15 mouse cellular contexts compared by ENCODE assay signal in the genomic region with DNA sequence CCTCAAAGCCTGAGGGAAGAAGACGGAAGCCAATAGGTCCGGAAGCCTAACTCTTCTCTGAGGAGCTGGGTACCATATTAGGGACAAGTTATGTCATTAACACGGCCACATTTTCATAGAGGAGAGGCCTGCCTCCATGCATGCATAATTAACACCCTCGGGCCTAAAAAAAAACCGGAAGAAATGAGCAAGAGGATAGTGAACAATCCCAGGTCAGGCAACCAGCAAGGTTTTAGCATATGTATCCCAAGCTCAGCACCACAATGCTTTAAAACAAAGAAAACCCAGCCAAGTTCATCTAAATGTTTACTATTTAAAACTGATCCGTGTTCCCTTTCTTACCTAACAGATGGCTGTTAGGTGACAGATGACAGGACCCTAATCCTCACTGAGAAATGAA. TPM values are rescaled to one million over a fixed set of nuclear protein-coding genes. Genes with fewer than 3 reads are reported as not detected.
DNase-seq lines count a peak whose midpoint lies in the region; ATAC-seq and TF ChIP-seq lines count a peak whose summit lies in the region.
"Had no signal": no experiment of that assay in that cellular context is flagged by ENCODE, and none has a peak within 500 bp of the region (broad histone marks: within the 10 kb centered on the region; RNA-seq: fewer than 3 reads in every experiment).

No protein-coding gene starts in this region.

- peaks cover 24% of the 10 kb centered on the region for H3K36me3 ChIP-seq in limb, embryonic 12.5 days
- peaks cover 37% of the 10 kb centered on the region for H3K36me3 ChIP-seq in limb, embryonic 10.5 days
- peaks cover 11% of the 10 kb centered on the region for H3K36me3 ChIP-seq in limb, embryonic 14.5 days (ENCODE audit: control insufficient read depth, insufficient read depth, low read length)

- H3K4me1 ChIP-seq in limb, embryonic 12.5 days (replicated peaks), result peaks cover 38% of the 10 kb centered on the region
- peaks cover 32% of the 10 kb centered on the region for H3K4me1 ChIP-seq in limb, embryonic 10.5 days
- H3K4me1 ChIP-seq in embryonic fibroblast, embryonic 13.5 days (ENCODE audit: control insufficient read depth, insufficient read depth, low read length), result peaks cover 10% of the 10 kb centered on the region
- H3K4me1 ChIP-seq in limb, embryonic 14.5 days (ENCODE audit: control insufficient read depth, insufficient read depth, low read length), result peaks cover 20% of the 10 kb centered on the region

- 0 out of 2 replicates have a peak overlapping the region, but pooled peaks have one; percentile 1 for H3K27ac ChIP-seq in limb, embryonic 12.5 days
- no peak overlapping the region for H3K27ac ChIP-seq in limb, embryonic 10.5 days
- H3K27ac ChIP-seq in embryonic fibroblast, embryonic 13.5 days (ENCODE audit: insufficient read depth, low read length), result no peak overlapping the region
- no peak overlapping the region for H3K27ac ChIP-seq in limb, embryonic 14.5 days (replicated peaks; ENCODE audit: low read depth, low read length)

- DNase-seq in limb, embryonic 10.5 days (ENCODE audit: low spot score), result no peak
- DNase-seq in R1 (ENCODE audit: low read depth, low spot score), result peak; percentile 61
- DNase-seq in limb, embryonic 14.5 days (ENCODE audit: low spot score), result no peak
- no peak for DNase-seq in layer of hippocampus, adult 9-11 months
- no peak for DNase-seq in adrenal gland, adult 2 months
- DNase-seq: adrenal gland, postnatal 14 days; embryo, embryonic 11 days; kidney, postnatal 14 days; layer of hippocampus, postnatal 36 days; right cerebral cortex, postnatal 14 days; thymus, postnatal 14 days had no signal

- no peak for ATAC-seq in limb, embryonic 12.5 days (ENCODE audit: insufficient number of reproducible peaks, insufficient read depth, low FRiP score, low TSS enrichment, low read depth)
- ATAC-seq in limb, embryonic 14.5 days (ENCODE audit: low FRiP score, low read depth), result no peak
- ATAC-seq: Patski had no signal

- 0 out of 2 replicates have a peak, but pooled peaks cover 4% of the 10 kb centered on the region for H3K9me3 ChIP-seq in limb, embryonic 12.5 days
- no peaks in the 10 kb centered on the region for H3K9me3 ChIP-seq in limb, embryonic 10.5 days (replicated peaks)
- no peaks in the 10 kb centered on the region for H3K9me3 ChIP-seq in limb, embryonic 14.5 days (ENCODE audit: control insufficient read depth, low read length)

- H3K4me2 ChIP-seq in limb, embryonic 12.5 days, result 0 out of 2 replicates have a peak overlapping the region, but pooled peaks have one; percentile 76
- H3K4me2 ChIP-seq in limb, embryonic 14.5 days (replicated peaks; ENCODE audit: low read depth, low read length, severe bottlenecking), result 0 out of 2 replicates have a peak overlapping the region, but pooled peaks have one; percentile 87
- H3K4me2 ChIP-seq: heart, embryonic 11.5 days had no signal

- TF ChIP-seq POLR2A in embryonic fibroblast, embryonic 13.5 days (IDR thresholded peaks at IDR 0.05; ENCODE audit: low read depth, low read length), result no peak
- TF ChIP-seq POLR2A in limb, embryonic 14.5 days (IDR thresholded peaks at IDR 0.05; ENCODE audit: borderline replicate concordance, extremely low read depth, insufficient read depth, insufficient read length), result no peak

- H3K4me3 ChIP-seq in limb, embryonic 12.5 days (replicated peaks), result no peak overlapping the region
- no peak overlapping the region for H3K4me3 ChIP-seq in limb, embryonic 10.5 days
- peak overlapping the region; percentile 32 for H3K4me3 ChIP-seq in embryonic fibroblast, embryonic 13.5 days (ENCODE audit: insufficient read depth, low read length)
- H3K4me3 ChIP-seq in limb, embryonic 14.5 days (replicated peaks; ENCODE audit: low read length), result no peak overlapping the region

- 77% methylated on average over 6 of the region's 6 CpGs for WGBS in limb, embryonic 12.5 days
- 77% methylated on average over 6 of the region's 6 CpGs for WGBS in limb, embryonic 10.5 days
- 73% methylated on average over 6 of the region's 6 CpGs for WGBS in limb, embryonic 14.5 days

- H3K27me3 ChIP-seq in limb, embryonic 12.5 days, result no peaks in the 10 kb centered on the region
- H3K27me3 ChIP-seq in limb, embryonic 10.5 days (ENCODE audit: low read depth, poor library complexity, severe bottlenecking), result no peaks in the 10 kb centered on the region
- H3K27me3 ChIP-seq in limb, embryonic 14.5 days (ENCODE audit: control insufficient read depth, insufficient read depth, low read length), result no peaks in the 10 kb centered on the region
- H3K27me3 ChIP-seq: Patski had no signal

- no peak overlapping the region for H3K9ac ChIP-seq in limb, embryonic 12.5 days (replicated peaks)
- H3K9ac ChIP-seq in limb, embryonic 14.5 days (ENCODE audit: low read depth, low read length, severe bottlenecking), result no peak overlapping the region

- TF ChIP-seq CTCF in embryonic fibroblast, embryonic 13.5 days (IDR thresholded peaks at IDR 0.05; ENCODE audit: borderline replicate concordance, insufficient read depth, low read length), result no peak

RNA-seq across cellular contexts. Expression of gene Rai14, which starts 3.2 kb away (rescaled TPM):
- 59.1 and 64.1 TPM in 2 replicates for polyA plus RNA-seq in limb, embryonic 12.5 days (2016; fragmentation: Nextera tagmentation; extraction: Ambion mirVana)
- polyA plus RNA-seq in limb, embryonic 10.5 days (2016; fragmentation: Nextera tagmentation; extraction: Ambion mirVana), result 50.5 and 64.8 TPM in 2 replicates
- 134 and 136 TPM in 2 replicates for polyA plus RNA-seq in embryonic fibroblast, embryonic 13.5 days (2011; ENCODE audit: insufficient read length, low read depth, missing spikeins)
- 38.6 and 44.6 TPM in 2 replicates for polyA plus RNA-seq in limb, embryonic 14.5 days (2012; rRNA removed)
- polyA plus RNA-seq in limb, embryonic 14.5 days (2014; fragmentation: Nextera tagmentation; extraction: Ambion mirVana), result 57.2 and 66.4 TPM in 2 replicates
- 10 to 100 TPM; 23.2 to 28.9 TPM for total RNA-seq in adrenal gland, adult 2 months (2021)
- 1.2 and 2.0 TPM in 2 replicates for polyA plus RNA-seq in adrenal gland, adult 2 months (2012; rRNA removed)

Comparison
In these comparisons a context has a peak if more than half of its experiments do, and no peak if none do; other contexts are left out.
1. RNA of gene Rai14, which starts 3.2 kb away (polyA plus RNA-seq): 134 to 136 TPM in embryonic fibroblast, embryonic 13.5 days, 50.5 to 64.8 TPM in limb, embryonic 10.5 days, 59.1 to 64.1 TPM in limb, embryonic 12.5 days and 38.6 to 66.4 TPM in limb, embryonic 14.5 days; 1.2 to 2.0 TPM in adrenal gland, adult 2 months; every median in the first group is over 10 times any median in the second.